Mouse (Mus musculus): ENCODE measurements around the gene Nptx1. TPM values are rescaled to one million over a fixed set of nuclear protein-coding genes. Genes with fewer than 3 reads are reported as not detected.
A peak's percentile ranks its signal among the peaks of the same experiment; 100 is the strongest.

The Nptx1 gene
- polyA plus RNA-seq, 2 experiments from 2014 or later = not detected

GRCm38 (mm10) chr11:119550546-119551335 lies 3.2 kb upstream of the Nptx1 start:
- ATAC-seq = no peak

- no peak for ATAC-seq
Observed at GRCm38 (mm10) chr11:119549371-119549811, 1.8 kb upstream of the Nptx1 start.

- no peak for ATAC-seq
Observed at GRCm38 (mm10) chr11:119548741-119549370, 1.3 kb upstream of the Nptx1 start.

- ATAC-seq = no peak
Observed at GRCm38 (mm10) chr11:119547951-119548591, 518 bp upstream of the Nptx1 start.

- ATAC-seq = no peak
Observed at GRCm38 (mm10) chr11:119546496-119547182, 914 bp downstream of the Nptx1 start.

GRCm38 (mm10) chr11:119545741-119546495 lies 1.6 kb downstream of the Nptx1 start:
- no peak for ATAC-seq

- no peak for ATAC-seq
Observed at GRCm38 (mm10) chr11:119545281-119545680, 2.3 kb downstream of the Nptx1 start.

- ATAC-seq = no peak
Observed at GRCm38 (mm10) chr11:119544518-119545105, 2.9 kb downstream of the Nptx1 start.

GRCm38 (mm10) chr11:119543816-119544517 lies 3.6 kb downstream of the Nptx1 start:
- no peak for ATAC-seq

- ATAC-seq = no peak
Observed at GRCm38 (mm10) chr11:119542886-119543285, 4.7 kb downstream of the Nptx1 start.

- no peak for ATAC-seq
Observed at GRCm38 (mm10) chr11:119542371-119542770, 5.2 kb downstream of the Nptx1 start.

GRCm38 (mm10) chr11:119541082-119541481 lies 6.5 kb downstream of the Nptx1 start:
- ATAC-seq = no peak

- no peak for ATAC-seq
Observed at GRCm38 (mm10) chr11:119540560-119540959, 7.0 kb downstream of the Nptx1 start.

GRCm38 (mm10) chr11:119539944-119540343 lies 7.6 kb downstream of the Nptx1 start:
- ATAC-seq = no peak

GRCm38 (mm10) chr11:119533745-119534144 lies 13.8 kb downstream of the Nptx1 start:
- ATAC-seq = no peak

- no peak for ATAC-seq
Observed at GRCm38 (mm10) chr11:119532460-119532859, 15.1 kb downstream of the Nptx1 start.

- ATAC-seq = no peak
Observed at GRCm38 (mm10) chr11:119528930-119529329, 18.6 kb downstream of the Nptx1 start.

- ATAC-seq = no peak
Observed at GRCm38 (mm10) chr11:119526068-119526966, 21.2 kb downstream of the Nptx1 start.

- ATAC-seq = peak; percentile 86
Observed at GRCm38 (mm10) chr11:119524545-119524949, 23.0 kb downstream of the Nptx1 start.

- ATAC-seq = no peak
Observed at GRCm38 (mm10) chr11:119523392-119523791, 24.2 kb downstream of the Nptx1 start.

Data from activated CD4-positive, CD25-positive, alpha-beta regulatory T cell, adult 4 months (primary cell).